Mouse (Mus musculus) lung, adult 2 months (tissue): ENCODE results near the gene Asb13. TPM values are rescaled to one million over a fixed set of nuclear protein-coding genes. Genes with fewer than 3 reads are reported as not detected.

Source experiments
- DNase-seq: peaks from one replicate; pipeline ENCODE4 v3.0.0; 2022
- H3K4me1 ChIP-seq: fragments of 200-500 bp; 2 replicates; pipeline ENCODE4 v1.6.1; 2011; ENCODE audit warnings: low read length; ENCODE audit not compliant: control insufficient read depth, insufficient read depth
- H3K4me3 ChIP-seq: fragments of 200-500 bp; replicated peaks from 2 replicates; pipeline ENCODE3; 2011; ENCODE audit warnings: low read depth, mild to moderate bottlenecking, control low read depth, low read length; ENCODE audit errors: extremely low read depth
- CTCF ChIP-seq: fragments of 200-500 bp; IDR thresholded peaks from 2 replicates; pipeline ENCODE4 v1.5.1; 2011; ENCODE audit warnings: mild to moderate bottlenecking, low read length, control low read depth; ENCODE audit not compliant: insufficient read depth
- POLR2A ChIP-seq: fragments of 200-500 bp; IDR thresholded peaks from 2 replicates; pipeline ENCODE4 v1.6.1; 2011; ENCODE audit warnings: low read depth, mild to moderate bottlenecking, control low read depth, low read length, borderline replicate concordance; ENCODE audit errors: extremely low read depth
- WGBS: fragments of 180-500 bp; shearing (Covaris S2); methylation state at CpG from one replicate; pipeline ENCODE4 v1.1.7; 2018; 5-methylcytosine and 5-hydroxymethylcytosine counted together
- polyA plus RNA-seq: library from polyadenylated mRNA; depleted of rRNA; stranded (reverse); fragments of >200 nt; gene quantifications from 2 replicates; pipeline ENCODE4 v1.2.3, GENCODE M21; 2012

Gene Asb13
- polyA plus RNA-seq, 1 experiment = 21.6 TPM

DNA sequence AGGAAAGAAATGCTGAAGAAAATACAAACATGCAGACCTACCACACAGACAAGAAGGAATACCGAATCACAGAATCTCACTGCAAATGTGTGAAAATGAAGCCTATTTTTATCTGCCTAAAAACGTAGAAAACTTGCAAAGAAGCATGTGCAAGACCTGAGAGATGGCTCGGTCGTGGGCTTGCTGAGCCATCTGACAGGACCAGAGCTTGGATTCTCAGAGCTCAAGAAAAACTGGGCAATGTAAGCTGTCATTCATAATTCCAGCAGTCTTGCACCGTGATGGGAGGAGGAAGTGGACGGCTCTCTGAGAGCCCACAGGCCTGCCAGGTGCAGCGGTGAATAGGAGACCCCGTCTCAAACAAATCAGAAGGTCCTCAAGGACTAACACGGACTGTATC is 1.3 kb upstream of the Asb13 start:
- no peak for DNase-seq
- TF ChIP-seq POLR2A (no peak), CTCF (no peak)

DNA sequence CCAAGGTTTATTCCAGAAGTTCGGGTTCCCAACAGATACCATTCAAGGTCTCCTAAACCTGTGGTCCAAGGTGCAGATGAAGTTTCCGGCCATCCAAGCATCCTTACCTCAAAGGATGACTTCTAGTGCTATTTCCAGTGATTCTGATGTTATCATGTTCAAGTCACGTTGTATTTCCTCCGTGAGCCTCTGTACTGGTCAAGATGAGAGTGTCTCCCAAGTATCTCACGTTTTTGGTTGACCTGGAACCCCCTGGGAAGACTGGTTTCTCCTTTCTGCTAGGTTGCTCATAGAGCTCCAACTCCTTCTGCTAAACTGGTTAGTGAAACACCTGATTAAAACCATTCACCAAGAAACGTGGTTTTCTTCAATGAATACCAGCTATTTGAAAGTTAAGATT is 701 bp upstream of the Asb13 start:
- no peak overlapping the region for H3K4me3 ChIP-seq
- no peak for TF ChIP-seq POLR2A
- TF ChIP-seq CTCF = no peak
- 32% methylated on average over 6 of the region's 6 CpGs for WGBS

More for the DNA sequence above, 1.3 kb upstream of the Asb13 start:
- 77% methylated on average over 9 of the region's 9 CpGs for WGBS
- H3K4me3 ChIP-seq = no peak overlapping the region
- peaks cover 2% of the 10 kb centered on the region; the same call in 1 of the 2 replicates for H3K4me1 ChIP-seq

DNA sequence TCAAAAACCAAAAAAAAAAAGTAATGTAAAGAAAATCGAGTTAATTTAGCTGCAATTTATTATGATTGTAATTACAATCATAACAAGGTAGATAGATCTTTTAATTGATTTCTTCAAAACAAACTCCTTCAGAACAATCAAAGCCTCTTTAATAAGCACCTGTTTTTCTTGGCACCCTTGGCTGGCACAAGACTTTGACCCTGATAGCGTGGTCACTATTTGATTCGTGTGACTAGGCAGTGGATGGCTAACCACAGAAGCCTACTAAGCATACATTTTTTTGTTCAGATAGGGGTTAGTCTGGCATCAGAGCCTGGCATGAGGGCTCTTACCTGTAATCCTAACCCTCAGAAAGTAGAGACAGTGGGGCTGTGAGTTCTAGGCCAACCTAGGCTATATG is 1.2 kb downstream of the Asb13 start:
- 72% methylated on average over 3 of the region's 3 CpGs for WGBS
- no peak for DNase-seq
- H3K4me3 ChIP-seq = no peak overlapping the region
- H3K4me1 ChIP-seq = peaks cover 2% of the 10 kb centered on the region; the same call in 1 of the 2 replicates
- TF ChIP-seq POLR2A (no peak), CTCF (no peak)

More for the DNA sequence above, 701 bp upstream of the Asb13 start:
- H3K4me1 ChIP-seq = peaks cover 2% of the 10 kb centered on the region; the same call in 1 of the 2 replicates
- DNase-seq = no peak

DNA sequence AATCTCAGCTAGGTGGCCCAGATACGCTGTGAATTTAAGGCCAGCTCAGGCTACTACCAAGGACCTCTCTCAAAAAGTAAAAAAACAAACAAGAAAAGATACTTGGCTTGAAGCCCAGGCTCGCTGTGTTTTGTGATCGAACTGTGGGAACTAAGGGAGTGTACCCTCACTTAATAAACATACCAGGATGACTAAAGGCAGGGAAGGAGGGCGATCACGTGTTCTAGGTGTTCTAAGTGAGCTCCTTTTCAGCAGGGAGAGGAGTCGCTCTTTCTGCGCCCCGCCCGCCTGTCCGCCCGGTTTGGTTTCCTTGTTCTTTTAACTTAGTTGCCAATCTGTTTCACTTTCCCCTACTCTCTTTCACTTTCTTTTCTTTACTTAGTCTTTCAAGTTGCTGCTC is 3.0 kb downstream of the Asb13 start:
- peak; percentile 50 for DNase-seq
- Histone ChIP-seq H3K4me1 (peaks cover 2% of the 10 kb centered on the region; the same call in 1 of the 2 replicates), H3K4me3 (peak overlapping the region; percentile 48)
- TF ChIP-seq CTCF (no peak), POLR2A (no peak)
- 13% methylated on average over 11 of the region's 11 CpGs for WGBS

DNA sequence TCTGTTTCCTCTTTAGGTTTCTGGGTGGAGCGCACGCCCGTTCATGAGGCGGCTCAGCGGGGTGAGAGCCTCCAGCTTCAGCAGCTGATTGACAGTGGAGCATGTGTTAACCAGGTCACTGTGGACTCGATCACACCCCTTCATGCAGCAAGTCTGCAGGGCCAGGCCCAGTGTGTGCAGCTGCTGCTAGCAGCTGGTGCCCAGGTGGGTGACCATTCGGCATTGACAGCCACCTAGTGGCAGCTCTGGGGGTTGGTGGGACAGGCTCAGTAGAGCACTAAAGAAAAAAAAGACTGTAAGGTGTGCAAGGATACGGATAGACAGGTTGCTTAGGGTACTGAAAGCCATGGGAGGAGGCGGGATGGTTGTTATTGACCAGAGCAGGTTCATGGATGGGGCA is 8.2 kb downstream of the Asb13 start:
- TF ChIP-seq POLR2A = no peak
- TF ChIP-seq CTCF = peak; percentile 57
- H3K4me3 ChIP-seq = no peak overlapping the region
- peak; percentile 37 for DNase-seq
- no peaks in the 10 kb centered on the region for H3K4me1 ChIP-seq
- 73% methylated on average over 9 of the region's 9 CpGs for WGBS

GRCm38 (mm10) chr13:3642538-3642937 is 8.7 kb downstream of the Asb13 start:
- WGBS = 70% methylated on average over 5 of the region's 5 CpGs

DNA sequence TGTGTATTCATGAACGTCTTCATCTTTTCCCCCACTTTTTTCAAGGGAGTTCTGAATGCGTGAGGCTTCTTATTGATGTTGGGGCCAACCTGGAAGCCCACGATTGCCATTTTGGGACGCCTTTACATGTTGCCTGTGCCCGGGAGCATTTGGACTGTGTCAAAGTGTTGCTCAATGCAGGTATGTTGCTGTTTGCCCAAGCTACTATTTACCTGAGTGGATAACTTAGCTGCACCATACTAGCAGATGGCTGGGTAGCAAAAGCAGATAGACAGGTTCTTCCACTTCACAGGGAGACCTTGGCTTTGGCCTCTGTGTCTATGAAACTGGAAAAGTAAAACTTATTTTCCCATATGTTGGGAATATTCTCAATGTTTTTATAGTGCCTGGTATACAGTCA is 11.0 kb downstream of the Asb13 start:
- no peak for DNase-seq
- H3K4me3 ChIP-seq = no peak overlapping the region
- no peak for TF ChIP-seq CTCF
- TF ChIP-seq POLR2A = no peak
- no peaks in the 10 kb centered on the region for H3K4me1 ChIP-seq
- WGBS = 68% methylated on average over 5 of the region's 5 CpGs

More at GRCm38 (mm10) chr13:3642538-3642937, 8.7 kb downstream of the Asb13 start:
- Histone ChIP-seq H3K4me1 (no peaks in the 10 kb centered on the region), H3K4me3 (no peak overlapping the region)
- TF ChIP-seq POLR2A (no peak), CTCF (no peak)
- DNase-seq = no peak

GRCm38 (mm10) chr13:3645919-3646318 is 12.1 kb downstream of the Asb13 start:
- no peak for TF ChIP-seq POLR2A
- no peak for TF ChIP-seq CTCF
- Histone ChIP-seq H3K4me3 (no peak overlapping the region), H3K4me1 (no peaks in the 10 kb centered on the region)
- DNase-seq = no peak
- 66% methylated on average over 3 of the region's 3 CpGs for WGBS

DNA sequence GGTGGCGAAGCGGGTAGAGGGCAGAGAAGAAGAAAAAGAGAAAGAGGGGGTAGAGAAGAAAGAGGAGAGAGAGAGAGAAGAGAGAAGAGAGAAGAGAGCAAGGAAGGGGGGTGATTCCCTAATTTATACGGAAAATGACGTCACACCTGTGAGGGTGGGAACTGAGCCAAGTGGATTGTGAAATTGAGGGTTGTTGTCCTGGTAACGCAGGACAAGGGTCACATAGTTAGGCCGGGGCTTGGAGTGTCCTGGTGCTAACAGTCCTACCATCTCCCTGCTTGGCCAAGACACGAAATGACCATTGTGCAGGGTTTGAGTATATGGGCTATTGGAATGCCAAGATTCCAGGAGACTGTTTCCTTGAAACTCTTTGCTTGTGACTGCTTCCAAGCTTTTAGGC is 12.7 kb downstream of the Asb13 start:
- 73% methylated on average over 7 of the region's 7 CpGs for WGBS
- DNase-seq = no peak
- TF ChIP-seq POLR2A (no peak), CTCF (no peak)
- H3K4me3 ChIP-seq = no peak overlapping the region
- H3K4me1 ChIP-seq = no peaks in the 10 kb centered on the region

- Histone ChIP-seq H3K4me3 (no peak overlapping the region), H3K4me1 (no peaks in the 10 kb centered on the region)
- DNase-seq = no peak
- WGBS = 92% methylated on average over 4 of the region's 4 CpGs
- TF ChIP-seq CTCF (no peak), POLR2A (no peak)
Measured at GRCm38 (mm10) chr13:3650569-3650968, 16.7 kb downstream of the Asb13 start.
